Mouse (Mus musculus) activated CD4-positive, CD25-positive, alpha-beta regulatory T cell, adult 4 months (primary cell): ENCODE data around the gene Tmem126a. TPM values are rescaled to one million over a fixed set of nuclear protein-coding genes. Genes with fewer than 3 reads are reported as not detected.
A peak's percentile ranks its signal among the peaks of the same experiment; 100 is the strongest.

ENCODE experiments used
- ATAC-seq: one replicate; pipeline ENCODE4 v1.8.0; 2017
- polyA plus RNA-seq, 2 experiments: library from polyadenylated mRNA; unstranded; fragments of 100-300 nt; shearing (Covaris generic); gene quantifications; one replicate each; pipeline ENCODE4 v1.2.1; 2017

Tmem126a gene
- polyA plus RNA-seq: 10 to 100 TPM; 77.7 to 89.8 TPM

DNA sequence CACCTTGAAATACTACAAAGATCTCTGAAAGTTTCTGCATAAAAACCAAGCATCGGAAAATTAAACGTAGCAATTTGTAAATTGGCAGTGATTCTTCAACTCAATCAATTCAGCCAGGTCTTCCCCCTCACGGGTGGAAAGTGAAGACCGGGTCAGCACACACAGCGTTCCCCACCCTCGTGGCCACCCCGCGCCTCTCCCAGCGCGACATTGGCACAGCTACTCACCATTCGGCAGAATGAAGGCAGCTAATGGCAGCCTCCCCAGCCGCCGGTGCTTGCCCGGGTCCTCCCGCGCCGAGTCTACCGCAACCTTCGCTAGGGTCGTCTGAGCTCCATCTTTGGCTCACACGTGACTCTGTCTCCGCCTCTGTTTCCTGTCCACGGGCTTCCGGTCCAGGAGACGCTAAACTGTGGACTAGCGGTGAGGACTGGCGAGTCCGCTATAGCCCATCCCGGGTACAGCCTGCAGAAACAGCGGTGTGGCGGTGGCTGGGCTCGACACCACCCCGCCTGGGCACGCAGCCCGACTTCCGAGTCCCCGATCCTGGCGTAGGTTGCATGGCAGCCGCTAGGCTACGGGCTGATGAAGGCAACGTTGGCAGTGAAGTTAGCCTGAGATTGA is at the start of gene Tmem126a:
TSS of gene Tmem126a (minus strand) at position 385 of the 624 bp plus-strand sequence.
- ATAC-seq: peak; percentile 92

DNA sequence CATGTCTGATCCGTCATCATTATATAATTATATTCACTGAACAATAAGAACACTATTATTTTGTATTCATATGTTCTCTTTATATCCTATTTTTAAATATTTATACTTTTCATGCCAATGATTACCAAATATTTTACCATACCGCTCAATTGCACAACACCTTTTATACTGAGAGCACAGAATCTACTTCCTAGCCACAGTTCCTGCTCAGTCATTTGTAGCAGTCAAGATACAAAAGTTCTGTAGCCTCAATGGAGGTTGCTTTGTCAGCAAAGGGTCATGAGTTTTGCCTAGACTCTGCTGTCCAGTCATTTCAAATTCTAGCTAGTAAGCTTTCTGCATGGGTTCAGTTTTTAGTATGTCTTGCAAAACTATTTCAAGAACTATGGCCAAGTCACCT is 25.6 kb upstream of the Tmem126a start:
- no peak for ATAC-seq

DNA sequence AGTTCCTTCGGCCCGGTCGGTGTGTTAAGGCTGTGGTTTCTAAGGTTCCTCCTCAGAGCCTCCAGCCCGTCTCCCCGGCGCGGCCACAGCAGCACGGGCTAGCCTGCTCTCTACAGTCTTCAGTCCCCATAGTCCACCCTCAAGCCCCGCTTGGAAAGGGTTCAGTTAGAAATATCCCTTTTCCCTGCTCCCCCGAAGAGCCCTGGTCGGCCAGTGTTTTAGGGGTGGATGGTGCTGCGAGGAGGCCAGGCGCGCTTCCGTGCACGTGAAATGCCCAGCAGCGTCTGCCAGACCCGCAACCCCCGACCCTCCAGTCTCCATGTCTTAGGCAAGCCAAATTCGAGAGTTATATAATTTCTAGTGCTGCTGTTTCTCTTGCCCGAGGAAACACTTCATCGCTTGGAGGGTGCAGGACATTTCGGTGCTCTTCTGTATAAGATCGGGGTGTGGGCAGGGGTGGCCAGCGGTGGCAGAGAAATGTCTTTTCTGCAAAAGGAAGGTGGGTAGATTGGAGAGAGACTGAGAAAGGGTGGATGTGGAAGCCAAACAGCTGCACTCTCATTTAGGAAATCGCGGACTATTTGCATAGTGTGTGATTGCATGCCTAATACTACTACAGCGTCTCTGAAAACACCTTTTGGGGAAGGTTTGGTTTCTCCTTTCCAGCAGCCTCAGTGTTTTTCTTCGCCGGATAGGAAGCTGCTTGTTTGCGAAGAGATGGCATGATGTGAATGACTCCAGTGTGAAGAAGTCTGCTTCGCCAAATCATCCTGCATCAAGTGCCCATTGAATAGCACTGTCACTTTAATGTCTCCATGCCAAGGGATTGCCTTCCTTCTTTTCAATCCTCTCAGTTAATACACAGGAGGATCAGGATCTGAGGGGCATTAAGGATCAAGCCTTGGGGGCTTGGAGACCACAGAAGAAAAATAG is 19.6 kb upstream of the Tmem126a start, which contains the start of gene Dlg2:
TSS of gene Dlg2 (plus strand) at position 360 of the 933 bp plus-strand sequence.
- peak; percentile 8 for ATAC-seq

DNA sequence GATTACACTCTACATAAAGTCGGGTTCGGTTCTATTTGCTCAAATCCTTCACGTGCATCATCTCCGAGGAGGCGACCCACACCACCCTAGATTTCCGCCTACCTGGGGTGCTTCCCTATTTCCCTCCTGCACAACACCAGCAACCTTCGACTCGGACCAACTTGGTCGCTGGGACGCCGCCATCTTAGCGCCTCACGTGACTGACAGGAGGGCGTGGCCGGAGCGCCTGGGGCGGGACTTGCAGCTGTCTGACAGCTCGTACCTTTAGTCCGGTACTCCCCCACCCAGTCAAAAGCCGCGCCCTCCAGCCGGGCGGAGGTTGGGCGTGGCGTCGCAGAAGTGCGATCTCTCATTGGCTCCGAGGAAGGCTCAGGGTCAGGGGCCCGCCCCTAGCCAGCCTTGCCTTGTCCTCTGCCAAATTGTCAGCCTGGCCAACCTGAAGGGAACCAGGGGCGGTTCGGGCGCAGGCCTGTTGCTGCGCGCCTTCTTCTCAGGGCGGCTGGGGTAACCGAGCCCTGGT is 18.8 kb upstream of the Tmem126a start, which contains the start of gene Tmem126b:
TSS of gene Tmem126b (minus strand) at position 209 of the 520 bp plus-strand sequence.
- peak; percentile 98 for ATAC-seq

DNA sequence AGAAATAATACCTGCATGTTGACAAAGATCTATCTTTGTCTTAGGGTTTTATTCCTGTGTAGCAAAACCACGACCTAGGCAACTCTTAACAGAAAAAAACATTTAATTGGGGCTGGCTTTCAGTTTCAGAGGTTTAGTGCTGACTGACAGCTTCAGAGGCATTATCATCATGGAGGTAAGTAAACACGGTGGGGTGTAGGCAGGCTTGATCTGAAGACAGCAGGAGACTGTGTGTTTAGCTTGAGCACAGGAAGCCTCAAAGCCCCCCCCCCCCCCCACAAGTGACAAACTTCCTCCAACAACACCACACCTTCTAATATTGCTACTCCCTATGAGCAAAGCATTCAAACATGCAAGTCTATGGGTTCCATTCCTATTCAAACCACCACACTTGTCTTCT is 16.5 kb upstream of the Tmem126a start:
- ATAC-seq: peak; percentile 34

DNA sequence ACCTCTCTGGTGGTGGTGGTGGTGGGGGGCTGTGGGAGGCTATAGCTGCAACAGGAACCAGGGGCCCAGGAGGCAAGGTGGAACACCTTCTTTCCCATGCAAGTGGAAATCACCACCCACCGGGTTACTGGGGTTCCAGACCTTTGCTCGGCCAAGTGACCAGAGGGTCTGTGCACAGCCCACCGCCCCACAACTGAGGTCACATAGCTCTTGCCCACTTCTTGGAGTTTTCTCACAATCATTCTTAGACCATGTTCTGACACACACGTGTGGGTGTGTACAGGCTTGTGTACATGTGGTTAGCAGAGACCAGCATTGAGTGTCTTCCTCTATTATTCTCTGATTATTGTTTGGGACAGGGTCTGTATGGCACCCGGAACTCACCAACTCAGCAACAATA is 4.4 kb upstream of the Tmem126a start:
- ATAC-seq: no peak

DNA sequence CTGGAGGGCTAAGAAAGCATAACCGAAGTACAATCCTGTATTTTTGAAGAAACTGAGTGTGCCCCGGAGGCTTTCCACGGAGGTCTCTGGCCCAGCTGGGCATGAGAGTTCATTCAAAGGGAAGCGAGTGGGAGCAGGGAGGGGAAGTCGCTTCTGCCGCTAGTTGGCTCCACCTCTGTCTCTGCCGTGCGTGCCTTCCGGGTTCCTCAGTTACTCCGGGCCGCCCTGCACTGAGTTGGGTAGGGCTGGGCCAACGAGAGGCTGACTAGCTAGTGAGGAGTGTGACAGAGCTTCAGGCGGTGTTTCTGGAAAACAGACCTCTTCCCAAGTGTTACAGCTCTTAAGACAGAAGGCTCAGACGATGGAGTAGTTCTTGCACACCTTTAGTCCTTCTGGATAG is 3.9 kb upstream of the Tmem126a start:
- ATAC-seq: peak; percentile 24

DNA sequence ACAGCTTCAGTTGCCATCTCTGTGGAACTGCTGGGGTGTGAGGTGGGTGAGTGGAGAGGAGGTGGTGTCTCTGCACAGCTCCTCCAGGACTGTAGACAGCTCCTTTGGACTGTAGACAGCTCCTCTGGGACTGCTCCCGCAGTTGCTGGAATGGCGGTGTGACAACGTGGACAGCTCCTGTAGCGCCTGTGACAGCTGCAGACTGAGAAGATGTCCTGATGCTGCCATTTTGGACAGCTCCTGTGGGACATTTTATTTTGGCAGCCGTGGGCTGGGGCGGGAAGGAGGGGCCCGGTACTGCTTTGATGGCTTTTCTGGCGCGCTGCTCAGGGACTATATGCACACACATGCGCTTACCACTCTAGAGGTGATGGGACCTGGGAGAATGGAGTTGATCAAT is 3.3 kb upstream of the Tmem126a start:
- no peak for ATAC-seq

DNA sequence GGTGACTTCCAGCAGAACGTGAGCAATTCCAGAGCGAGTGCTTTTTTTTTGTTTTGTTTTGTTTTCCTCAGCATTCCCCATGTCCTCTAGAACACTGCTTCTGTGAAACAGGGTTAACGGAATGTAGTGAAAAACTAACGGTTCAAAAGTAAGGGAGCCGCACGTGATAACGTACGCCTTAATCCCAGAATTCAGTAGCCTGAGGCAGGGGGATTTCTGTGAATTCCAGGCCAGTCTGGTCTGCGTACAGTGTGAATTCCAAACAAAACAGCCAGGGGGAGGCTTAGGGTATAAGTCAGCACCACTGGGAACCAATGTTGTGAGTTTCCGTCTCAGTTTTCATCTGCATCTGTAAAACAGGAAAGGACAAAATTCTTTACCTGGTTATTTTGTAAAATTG is 488 bp upstream of the Tmem126a start:
- ATAC-seq: peak; percentile 10

DNA sequence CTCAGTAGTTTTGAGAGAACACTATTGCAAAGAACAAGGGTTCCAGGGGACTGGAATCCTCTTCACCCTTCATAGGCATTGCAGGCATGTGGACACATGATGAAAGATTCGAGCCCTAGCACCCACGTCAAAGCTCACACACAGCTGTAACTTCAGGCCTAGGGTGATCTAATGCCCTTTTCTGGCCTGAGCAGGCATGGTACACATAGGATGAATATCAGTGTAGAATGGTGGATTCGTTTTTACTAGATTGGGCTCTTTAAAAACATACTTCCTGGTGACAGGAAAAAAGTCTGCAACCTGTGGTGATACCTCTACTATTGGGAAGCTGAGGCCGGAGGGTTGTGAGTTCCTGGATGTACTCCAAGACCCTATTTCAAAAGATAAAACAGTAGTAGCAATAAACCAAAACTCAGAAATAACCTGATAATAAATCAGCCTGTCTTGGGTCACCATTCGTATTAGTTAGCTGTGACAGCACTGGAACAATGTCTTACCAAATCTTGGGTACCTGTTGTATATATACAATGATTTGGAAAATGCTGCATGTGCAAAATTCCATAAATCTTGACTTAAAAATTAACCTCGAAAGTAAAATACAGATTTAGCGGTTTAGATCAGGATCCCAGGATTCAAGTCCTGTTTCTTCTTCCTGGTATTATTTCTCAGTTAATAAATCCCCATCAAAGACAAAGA is 732 bp downstream of the Tmem126a start:
- no peak for ATAC-seq

DNA sequence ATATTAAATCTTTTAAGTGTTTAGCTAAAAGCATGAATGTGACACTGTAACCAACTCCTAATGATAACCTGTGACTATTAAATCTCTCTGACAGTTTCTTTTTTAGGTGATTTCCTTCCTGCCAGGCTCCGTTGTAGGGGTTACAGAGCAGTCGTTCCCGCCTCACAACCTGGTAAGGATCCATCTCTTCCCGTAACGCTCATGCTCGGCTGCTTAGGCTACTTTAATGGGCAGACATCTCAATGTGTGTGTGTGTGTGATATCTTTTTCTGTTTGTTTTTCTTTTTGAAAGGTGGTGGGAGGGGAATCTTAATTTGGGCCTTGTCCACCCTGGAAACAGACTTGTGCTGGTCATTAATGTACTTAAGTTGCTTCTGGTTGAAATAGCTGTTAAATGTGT is 12.8 kb downstream of the Tmem126a start:
- no peak for ATAC-seq

DNA sequence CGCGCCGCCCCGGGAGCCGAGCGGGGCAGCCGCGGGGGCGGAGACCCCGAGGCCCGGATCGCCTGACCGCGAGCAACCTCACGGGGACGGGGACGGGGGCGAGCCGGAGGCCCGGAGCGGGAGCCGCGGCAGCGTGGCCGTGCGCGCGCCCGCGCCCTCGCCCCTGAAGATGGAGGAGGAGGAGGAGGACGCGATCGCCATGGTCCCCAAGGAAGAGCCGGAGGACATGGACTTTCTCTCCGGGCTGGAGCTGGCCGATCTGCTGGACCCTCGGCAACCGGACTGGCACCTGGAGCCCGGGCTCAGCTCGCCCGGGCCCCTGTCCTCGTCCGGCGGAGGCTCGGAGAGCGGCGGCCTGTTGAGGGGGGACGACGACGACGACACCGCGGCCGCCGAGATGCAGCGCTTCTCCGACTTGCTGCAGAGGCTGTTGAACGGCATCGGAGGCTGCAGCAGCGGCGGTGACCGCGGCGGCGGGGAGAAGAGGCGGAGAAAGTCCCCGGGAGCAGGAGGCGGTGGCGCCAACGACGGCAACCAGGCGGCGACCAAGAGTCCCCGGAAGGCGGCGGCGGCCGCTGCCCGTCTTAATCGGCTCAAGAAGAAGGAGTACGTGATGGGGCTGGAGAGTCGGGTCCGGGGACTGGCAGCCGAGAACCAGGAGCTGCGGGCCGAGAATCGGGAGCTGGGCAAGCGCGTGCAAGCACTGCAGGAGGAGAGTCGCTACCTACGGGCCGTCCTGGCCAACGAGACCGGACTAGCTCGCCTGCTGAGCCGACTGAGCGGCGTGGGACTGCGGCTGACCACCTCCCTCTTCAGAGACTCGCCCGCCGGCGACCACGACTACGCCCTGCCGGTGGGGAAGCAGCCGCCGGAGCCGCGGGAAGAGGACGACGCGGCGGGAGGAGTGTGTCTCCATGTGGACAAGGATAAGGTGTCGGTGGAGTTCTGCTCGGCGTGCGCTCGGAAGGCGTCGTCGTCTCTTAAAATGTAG is 13.6 kb downstream of the Tmem126a start:
- ATAC-seq: peak; percentile 26

DNA sequence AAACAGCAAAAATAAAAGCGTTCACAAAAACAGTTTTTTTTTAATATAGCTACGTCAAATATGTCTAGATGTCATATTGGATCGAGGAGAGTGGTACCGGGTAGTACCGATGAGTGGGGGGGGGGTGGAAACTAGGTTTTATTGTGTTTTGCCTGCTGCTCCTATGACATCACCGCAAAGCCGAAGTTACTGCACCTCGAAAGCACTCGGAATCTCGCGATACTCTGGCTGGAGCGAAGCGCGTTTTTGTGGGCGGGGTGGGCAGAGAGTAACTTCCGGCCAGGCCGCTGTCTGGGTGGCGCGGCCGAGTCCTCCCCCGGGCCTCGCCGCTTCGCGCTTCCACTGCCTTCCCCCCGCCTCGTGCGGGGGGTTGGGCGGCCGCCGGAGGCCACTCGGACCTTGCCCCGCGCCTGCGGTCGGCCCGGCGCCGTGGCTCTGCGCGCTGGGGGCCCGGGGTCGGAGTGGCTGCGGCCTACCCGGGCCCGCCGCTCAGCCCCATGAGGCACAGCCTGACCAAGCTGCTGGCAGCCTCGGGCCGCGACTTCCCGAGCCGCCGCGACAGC is 14.4 kb downstream of the Tmem126a start, which contains the start of gene Crebzf:
TSS of gene Crebzf (plus strand) at position 212 of the 563 bp plus-strand sequence.
- peak; percentile 92 for ATAC-seq

DNA sequence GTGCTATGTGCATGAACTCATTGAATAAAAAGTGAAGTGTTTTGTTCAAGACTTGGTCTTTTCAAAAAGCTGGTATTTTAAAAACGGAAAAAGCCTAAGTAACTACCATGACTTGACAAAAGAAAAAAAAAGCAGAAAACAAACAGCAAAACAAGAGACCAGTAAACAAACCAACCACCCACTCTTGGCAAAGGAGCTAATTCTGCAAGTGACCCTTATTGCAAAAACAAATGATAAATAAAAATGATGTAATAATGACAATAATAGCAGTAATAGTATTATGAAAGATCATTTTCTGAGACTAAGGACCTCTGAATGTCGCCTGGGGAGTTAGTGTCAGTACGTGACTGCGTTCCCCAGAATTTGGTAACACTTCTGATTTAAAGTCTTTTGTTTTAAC is 15.0 kb downstream of the Tmem126a start:
- ATAC-seq: no peak

DNA sequence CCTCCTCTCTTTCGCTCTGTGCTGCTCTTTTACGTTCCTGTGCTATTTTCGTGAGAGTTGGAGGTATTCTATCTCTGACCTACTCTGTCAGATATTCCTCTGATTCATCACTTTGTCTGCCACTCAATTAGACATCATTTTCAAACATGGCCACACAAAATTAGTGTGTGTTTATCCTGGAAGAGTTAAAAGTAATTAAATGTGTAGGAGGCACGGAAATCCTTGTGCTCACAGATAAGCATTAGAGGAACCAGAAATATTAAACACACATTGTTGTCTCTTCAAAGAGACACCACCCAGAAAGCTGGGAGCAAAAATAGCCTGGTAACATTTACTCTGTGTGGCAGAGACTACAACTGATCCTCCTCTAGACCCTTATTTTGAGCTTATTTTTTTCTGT is 17.0 kb downstream of the Tmem126a start:
- ATAC-seq: no peak

DNA sequence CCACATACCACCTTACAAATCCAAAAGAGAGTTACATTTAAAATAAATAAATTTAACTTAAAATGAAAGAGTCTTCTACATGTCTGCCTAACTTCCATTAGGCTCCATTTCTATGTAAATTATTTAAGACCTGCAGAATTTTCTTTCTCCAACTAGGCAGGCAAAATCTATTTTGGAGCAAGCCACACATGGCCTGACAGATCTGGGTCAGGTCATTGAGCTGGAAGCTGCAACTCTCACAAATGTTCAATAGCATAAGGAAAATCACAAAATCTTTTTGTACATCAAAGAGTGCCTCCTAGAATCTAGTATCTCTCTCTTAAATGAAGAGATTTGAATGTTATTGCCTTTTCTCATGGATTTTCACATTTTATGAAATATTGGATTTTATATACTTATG is 24.8 kb downstream of the Tmem126a start:
- ATAC-seq: no peak

DNA sequence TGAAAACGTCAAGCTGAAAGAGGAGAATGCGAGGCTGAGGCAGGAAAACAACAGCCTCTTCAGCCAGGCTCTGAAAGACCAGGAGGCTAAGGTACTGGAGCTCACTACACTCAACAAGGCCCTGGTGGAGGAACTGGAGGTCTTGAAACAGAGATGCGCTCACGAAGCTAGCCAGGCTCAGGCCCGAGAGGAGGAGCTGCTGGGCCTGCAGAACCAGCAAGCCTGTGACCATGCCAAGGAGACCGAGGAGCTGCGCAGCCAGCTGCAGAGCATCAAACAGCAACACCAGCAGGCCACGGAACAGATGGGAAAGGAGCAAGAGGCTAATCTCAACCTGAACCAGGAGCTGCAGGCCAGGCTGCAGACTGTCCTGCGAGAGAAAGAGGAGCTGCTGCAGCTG is 30.0 kb downstream of the Tmem126a start:
- ATAC-seq: no peak

DNA sequence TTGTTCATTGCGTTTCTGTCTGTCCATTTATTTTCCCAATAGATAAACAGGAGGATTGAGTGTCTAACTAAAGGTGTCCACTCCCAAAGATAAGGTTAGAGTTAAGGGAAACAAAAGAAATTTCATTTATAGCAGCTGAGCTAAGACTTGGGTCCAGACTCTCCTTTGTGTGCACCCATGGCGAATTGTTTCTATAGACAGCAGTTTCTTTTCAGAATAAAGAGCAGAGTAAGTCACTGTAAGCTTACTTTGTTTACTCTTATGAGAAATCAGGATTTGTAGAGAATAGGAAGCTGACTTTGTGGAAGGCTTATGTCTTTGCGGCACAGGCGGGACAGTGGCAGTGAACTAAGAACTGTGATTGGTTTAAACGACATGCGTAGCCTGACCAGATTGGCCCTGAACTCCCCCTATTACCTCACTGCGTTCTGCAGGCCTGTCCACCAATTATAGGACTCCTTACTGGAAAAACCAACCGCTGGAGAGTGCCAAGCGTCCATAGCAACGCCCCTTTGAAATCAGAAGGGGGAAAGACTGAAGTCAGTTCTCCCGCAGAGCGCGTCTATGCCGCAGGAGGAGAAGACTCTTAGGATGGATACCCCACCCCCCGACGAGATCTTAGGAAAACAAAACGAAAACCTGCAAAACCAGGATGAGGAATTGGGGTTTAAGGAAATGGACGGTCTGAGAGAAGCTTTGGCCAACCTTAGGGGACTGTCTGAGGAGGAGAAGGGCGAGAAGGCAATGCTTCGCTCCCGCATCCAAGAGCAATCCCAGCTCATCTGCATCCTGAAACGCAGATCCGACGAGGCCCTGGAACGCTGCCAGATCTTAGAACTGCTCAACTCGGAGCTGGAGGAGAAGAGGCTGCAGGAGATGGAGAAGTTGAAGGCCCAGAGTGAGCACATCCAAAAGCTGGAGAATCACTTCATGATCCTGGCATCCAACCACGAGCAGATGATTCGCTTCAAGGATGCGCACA is 30.7 kb downstream of the Tmem126a start, which contains the start of gene Ccdc89:
TSS of gene Ccdc89 (plus strand) at position 558 of the 982 bp plus-strand sequence.
- ATAC-seq: peak; percentile 97

DNA sequence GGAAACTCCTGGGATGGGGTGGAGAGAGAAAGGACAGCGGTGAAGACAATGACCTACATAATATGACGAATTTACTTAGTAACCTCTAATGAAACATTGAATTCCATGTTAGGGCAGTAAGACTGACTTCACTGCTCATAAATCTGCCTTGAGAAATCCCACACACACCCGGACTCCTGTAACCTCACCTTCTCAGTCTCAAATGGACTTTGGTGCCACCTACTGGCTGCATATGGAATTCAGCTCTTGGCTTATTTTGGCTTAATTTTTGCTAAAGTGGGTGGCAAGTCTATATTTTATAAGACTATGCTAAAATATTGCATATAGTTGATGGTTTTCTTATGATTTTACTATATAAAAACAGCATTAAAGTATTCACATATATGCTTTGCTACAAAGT is 47.1 kb downstream of the Tmem126a start:
- peak; percentile 68 for ATAC-seq
